Mouse (Mus musculus) urinary bladder, postnatal 14 days (tissue): ENCODE results near the gene Clint1.

ENCODE experiments used
- DNase-seq: peaks from one replicate; pipeline ENCODE4 v3.0.0; 2021; ENCODE audit warnings: low spot score

Clint1 gene

GRCm38 (mm10) chr11:45932771-45933170 lies 80.9 kb downstream of the Clint1 start:
- no peak for DNase-seq

GRCm38 (mm10) chr11:45937478-45937877 lies 85.6 kb downstream of the Clint1 start:
- no peak for DNase-seq

- no peak for DNase-seq
Measured at GRCm38 (mm10) chr11:45938917-45939316, 87.1 kb downstream of the Clint1 start.

GRCm38 (mm10) chr11:45942281-45942680 lies 90.4 kb downstream of the Clint1 start:
- DNase-seq: no peak

- DNase-seq: no peak
Measured at GRCm38 (mm10) chr11:45943108-45943705, 91.4 kb downstream of the Clint1 start.

GRCm38 (mm10) chr11:45943891-45944642 lies 92.2 kb downstream of the Clint1 start:
- DNase-seq: peak; percentile 15

- peak; percentile 97 for DNase-seq
Measured at GRCm38 (mm10) chr11:45944643-45945156, 92.8 kb downstream of the Clint1 start, which contains the start of gene Lsm11. Lsm11 (minus strand) TSS chr11:45944935.

- no peak for DNase-seq
Measured at GRCm38 (mm10) chr11:45946796-45947195, 94.9 kb downstream of the Clint1 start.

GRCm38 (mm10) chr11:45947491-45947890 lies 95.6 kb downstream of the Clint1 start:
- no peak for DNase-seq

- peak; percentile 91 for DNase-seq
Measured at GRCm38 (mm10) chr11:45955127-45955627, 103.3 kb downstream of the Clint1 start, which contains the start of gene Thg1l. Thg1l (minus strand) TSS chr11:45955494.

- DNase-seq: peak; percentile 35
Measured at GRCm38 (mm10) chr11:45959598-45959997, 107.7 kb downstream of the Clint1 start.

GRCm38 (mm10) chr11:45960003-45960402 lies 108.2 kb downstream of the Clint1 start:
- DNase-seq: no peak
